Mouse (Mus musculus) hindbrain, embryonic 14.5 days (tissue): ENCODE measurements around the gene Gorasp2. TPM values are rescaled to one million over a fixed set of nuclear protein-coding genes. Genes with fewer than 3 reads are reported as not detected.

Source experiments
- ATAC-seq: fragments of 200-750 bp; cut with Nextera tagmentation; 2 replicates; pipeline ENCODE4 v1.8.0; 2017; ENCODE audit warnings: moderate number of reproducible peaks, mild to moderate bottlenecking, moderate TSS enrichment, moderate library complexity; ENCODE audit not compliant: low FRiP score
- DNase-seq: peaks from one replicate; pipeline ENCODE4 v3.0.0-alpha.2; 2015; ENCODE audit warnings: low spot score
- H3K27ac ChIP-seq: fragments of 300-500 bp; sonication (generic); 2 replicates; pipeline ENCODE4 v1.5.1; 2014; ENCODE audit warnings: mild to moderate bottlenecking, moderate library complexity
- H3K27me3 ChIP-seq: fragments of 300-500 bp; sonication (generic); 2 replicates; pipeline ENCODE4 v1.6.1; 2014; ENCODE audit warnings: mild to moderate bottlenecking, low read length, mixed read lengths; ENCODE audit not compliant: control insufficient read depth, insufficient read depth
- H3K36me3 ChIP-seq: fragments of 300-500 bp; sonication (generic); replicated peaks from 2 replicates; pipeline ENCODE4 v1.6.1; 2014; ENCODE audit not compliant: control insufficient read depth, insufficient read depth
- H3K4me1 ChIP-seq: fragments of 300-500 bp; sonication (generic); replicated peaks from 2 replicates; pipeline ENCODE4 v1.6.1; 2014; ENCODE audit warnings: antibody characterized with exemption, low read length, mixed read lengths; ENCODE audit not compliant: control insufficient read depth, insufficient read depth
- H3K4me2 ChIP-seq: fragments of 300-500 bp; sonication (generic); replicated peaks from 2 replicates; pipeline ENCODE4 v1.6.1; 2014; ENCODE audit warnings: mild to moderate bottlenecking, moderate library complexity
- H3K4me3 ChIP-seq: fragments of 300-500 bp; sonication (generic); replicated peaks from 2 replicates; pipeline ENCODE4 v1.5.1; 2014; ENCODE audit warnings: mild to moderate bottlenecking, low read length
- H3K9ac ChIP-seq: fragments of 300-500 bp; sonication (generic); 2 replicates; pipeline ENCODE4 v1.6.1; 2014
- H3K9me3 ChIP-seq: fragments of 300-500 bp; sonication (generic); 2 replicates; pipeline ENCODE4 v1.6.1; 2016; ENCODE audit warnings: low read length; ENCODE audit not compliant: control insufficient read depth
- WGBS: fragments of 180-500 bp; shearing (Covaris S2); extraction: QIAGEN DNeasy Blood & Tissue Kit; methylation state at CpG from one replicate; pipeline ENCODE4 v1.1.7; 2014; 5-methylcytosine and 5-hydroxymethylcytosine counted together
- polyA plus RNA-seq: library from polyadenylated mRNA; unstranded; fragments of >200 nt; fragmentation: Nextera tagmentation; extraction: Ambion mirVana; gene quantifications from 2 replicates; pipeline ENCODE4 v1.2.1, GENCODE M21; 2014

The Gorasp2 gene
- 137 and 146 TPM in 2 replicates for polyA plus RNA-seq

DNA sequence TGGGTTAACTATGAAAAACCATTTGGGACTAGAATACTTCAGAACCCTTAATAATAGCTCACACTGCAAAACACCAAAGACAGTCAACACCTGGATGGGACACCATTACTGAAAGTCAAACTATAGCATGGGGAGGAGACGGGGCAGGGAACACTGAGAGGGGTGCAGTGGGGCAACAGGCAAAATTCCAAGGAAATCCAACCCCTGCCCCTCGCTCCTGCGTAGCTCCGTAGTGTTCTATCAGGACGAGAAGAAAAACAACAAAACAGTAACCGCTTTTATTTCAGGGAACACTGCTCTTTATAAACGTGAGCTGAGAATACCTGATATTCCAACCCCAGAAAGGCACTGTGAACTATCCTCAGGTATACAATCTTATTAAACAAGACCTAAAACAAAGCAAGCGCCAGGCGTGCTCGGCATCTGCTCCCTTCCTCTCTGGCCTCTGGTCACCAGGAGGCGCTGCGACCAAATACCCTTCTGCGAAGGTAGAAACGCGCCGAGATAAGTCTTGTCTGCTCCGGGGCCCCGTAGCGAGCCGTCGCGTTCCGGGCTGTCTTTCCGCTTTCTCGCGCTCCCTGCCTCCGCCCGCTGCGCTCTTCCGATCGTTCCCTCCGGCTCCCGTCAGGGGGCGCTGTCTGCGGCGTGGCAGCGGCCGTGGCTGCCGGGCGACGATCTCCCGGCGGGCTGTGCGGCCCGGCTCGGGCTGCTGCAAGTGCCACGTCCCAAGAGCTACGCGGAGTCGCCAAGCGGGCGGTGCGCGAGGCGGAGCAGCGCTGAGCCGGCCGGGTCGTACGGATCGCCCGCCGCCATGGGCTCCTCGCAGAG lies at the start of gene Gorasp2:
Gorasp2 (plus strand) TSS at position 690 of the 828 bp plus-strand sequence.
- H3K4me2 ChIP-seq, result peak within 1 kb of the TSS; percentile 86
- peak within 1 kb of the TSS; percentile 96 for H3K9ac ChIP-seq

DNA sequence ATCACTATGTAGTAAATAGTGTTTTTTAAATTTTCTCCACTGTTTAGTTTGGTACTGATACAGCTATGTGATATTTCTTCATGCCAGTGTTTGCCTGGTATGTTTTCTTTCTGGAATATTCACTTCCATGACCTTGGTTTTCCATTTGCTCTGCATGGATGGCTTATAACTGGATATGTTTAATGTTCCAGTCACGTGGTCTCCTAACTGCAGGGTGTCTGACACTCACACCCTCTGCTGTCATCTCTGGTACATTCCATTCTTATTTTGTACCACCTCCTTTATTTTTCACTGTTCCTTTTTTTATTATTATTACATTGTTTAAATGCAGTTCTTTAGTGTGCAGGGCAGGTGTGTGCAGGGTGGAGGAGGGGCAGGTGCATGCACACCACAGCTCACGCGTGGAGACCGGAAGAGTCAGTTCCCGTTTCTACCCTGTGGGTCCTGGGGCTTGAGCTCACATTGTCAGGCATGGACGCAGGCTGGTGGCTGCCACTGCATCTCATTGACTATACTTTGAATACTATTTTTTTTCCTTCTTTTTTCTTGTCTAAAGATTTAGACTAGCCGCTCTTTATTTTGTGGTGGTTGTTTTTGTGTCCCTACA lies 46.5 kb upstream of the Gorasp2 start:
- Histone ChIP-seq H3K9me3 (0 out of 2 replicates have a peak, but pooled peaks cover 5% of the 10 kb centered on the region), H3K27me3 (no peaks in the 10 kb centered on the region), H3K4me1 (no peaks in the 10 kb centered on the region), H3K4me3 (no peak overlapping the region), H3K4me2 (no peak overlapping the region), H3K27ac (no peak overlapping the region), H3K9ac (no peak overlapping the region), H3K36me3 (no peaks in the 10 kb centered on the region)
- no peak for ATAC-seq
- no peak for DNase-seq
- WGBS, result 81% methylated on average over 7 of the region's 7 CpGs

More for the DNA sequence above, at the start of gene Gorasp2:
- DNase-seq (peak; percentile 99), ATAC-seq (peak; percentile 97)
- WGBS, result 2% methylated on average over 64 of the region's 64 CpGs
- no peaks in the 10 kb centered on the region for H3K9me3 ChIP-seq
- peak within 1 kb of the TSS; percentile 91 for H3K4me3 ChIP-seq
- no peaks in the 10 kb centered on the region for H3K36me3 ChIP-seq
- H3K27ac ChIP-seq, result peak within 1 kb of the TSS; percentile 88
- no peaks in the 10 kb centered on the region for H3K27me3 ChIP-seq
- H3K4me1 ChIP-seq, result peaks cover 19% of the 10 kb centered on the region

DNA sequence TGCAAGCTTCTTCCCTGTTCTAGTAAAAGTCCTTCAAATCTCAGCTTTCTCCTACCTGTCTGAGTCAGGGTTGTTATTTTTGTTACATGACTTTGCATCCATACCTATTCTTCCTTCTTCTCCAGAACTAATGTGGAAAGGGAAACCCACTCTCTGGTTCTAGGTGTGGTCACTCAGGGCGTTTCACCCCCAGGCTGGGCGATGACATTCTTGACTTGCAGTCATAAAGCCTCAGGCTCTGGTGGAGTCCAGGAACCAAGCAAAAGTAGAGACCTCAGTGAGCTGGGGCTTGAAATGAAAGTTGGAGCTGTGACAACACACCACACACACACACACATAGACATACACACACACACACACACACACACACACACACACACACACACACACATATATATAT lies 45.3 kb upstream of the Gorasp2 start:
- Histone ChIP-seq H3K9me3 (0 out of 2 replicates have a peak, but pooled peaks cover 5% of the 10 kb centered on the region), H3K9ac (no peak overlapping the region), H3K4me3 (no peak overlapping the region), H3K4me1 (no peaks in the 10 kb centered on the region), H3K27me3 (no peaks in the 10 kb centered on the region), H3K27ac (no peak overlapping the region), H3K36me3 (no peaks in the 10 kb centered on the region), H3K4me2 (no peak overlapping the region)
- whole genome bisulfite sequencing, result 75% methylated on average over 2 of the region's 2 CpGs
- no peak for ATAC-seq
- no peak for DNase-seq

DNA sequence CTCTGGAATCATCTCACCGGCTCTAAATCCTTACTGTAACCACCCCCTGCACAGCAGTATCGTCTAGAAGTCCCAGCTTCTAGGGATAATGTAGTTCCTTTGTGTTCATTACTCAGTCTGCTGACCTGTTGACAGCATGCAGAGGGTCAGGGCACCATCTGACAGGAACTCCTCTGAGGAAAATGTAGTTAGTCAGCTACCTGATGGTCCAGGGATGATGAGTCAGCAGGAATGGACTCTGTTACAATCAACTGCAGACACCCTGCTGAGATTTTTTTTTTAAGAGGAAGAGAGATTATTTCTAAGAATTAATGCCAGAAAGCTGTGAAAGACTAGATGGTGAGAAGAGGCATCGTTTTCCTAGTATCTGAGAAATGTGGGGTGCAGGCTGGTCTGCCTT lies 44.8 kb upstream of the Gorasp2 start:
- H3K9ac ChIP-seq, result no peak overlapping the region
- H3K4me2 ChIP-seq, result no peak overlapping the region
- no peaks in the 10 kb centered on the region for H3K36me3 ChIP-seq
- WGBS, result 61% methylated on average over 3 of the region's 3 CpGs
- H3K27me3 ChIP-seq, result no peaks in the 10 kb centered on the region
- H3K4me3 ChIP-seq, result no peak overlapping the region
- H3K9me3 ChIP-seq, result 0 out of 2 replicates have a peak, but pooled peaks cover 5% of the 10 kb centered on the region
- no peak for DNase-seq
- H3K4me1 ChIP-seq, result no peaks in the 10 kb centered on the region
- no peak overlapping the region for H3K27ac ChIP-seq
- ATAC-seq, result no peak

DNA sequence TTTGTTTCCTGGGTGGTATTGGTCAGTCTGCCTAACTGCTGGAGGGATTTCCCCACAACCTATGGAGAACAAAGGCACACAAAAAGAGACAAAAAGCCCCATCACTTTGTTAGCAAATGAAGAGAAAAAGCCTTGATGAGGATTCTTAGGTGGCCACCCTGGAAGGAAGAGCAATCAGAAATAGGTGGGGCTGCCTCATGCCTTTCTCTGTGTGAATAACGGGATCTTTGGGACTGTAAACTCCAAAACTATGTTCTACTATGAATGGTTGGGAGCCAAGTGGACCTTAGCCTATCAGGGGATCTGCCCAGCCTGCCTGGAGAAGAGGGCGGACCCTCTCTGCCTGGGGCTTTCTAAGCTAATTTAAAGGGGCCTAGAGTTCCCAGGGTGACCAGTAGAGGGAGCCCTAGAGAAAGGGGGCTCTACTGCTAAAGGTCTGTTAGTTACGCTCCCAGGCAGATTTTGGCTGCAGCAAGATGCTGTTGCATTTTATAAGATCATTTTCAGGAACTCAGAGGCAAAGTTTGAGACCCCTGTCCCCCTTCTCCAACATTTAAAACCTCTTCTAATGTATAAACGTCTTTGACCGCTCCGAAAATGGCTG lies 42.0 kb upstream of the Gorasp2 start:
- H3K9ac ChIP-seq, result no peak overlapping the region
- 84% methylated on average over 6 of the region's 6 CpGs for WGBS

DNA sequence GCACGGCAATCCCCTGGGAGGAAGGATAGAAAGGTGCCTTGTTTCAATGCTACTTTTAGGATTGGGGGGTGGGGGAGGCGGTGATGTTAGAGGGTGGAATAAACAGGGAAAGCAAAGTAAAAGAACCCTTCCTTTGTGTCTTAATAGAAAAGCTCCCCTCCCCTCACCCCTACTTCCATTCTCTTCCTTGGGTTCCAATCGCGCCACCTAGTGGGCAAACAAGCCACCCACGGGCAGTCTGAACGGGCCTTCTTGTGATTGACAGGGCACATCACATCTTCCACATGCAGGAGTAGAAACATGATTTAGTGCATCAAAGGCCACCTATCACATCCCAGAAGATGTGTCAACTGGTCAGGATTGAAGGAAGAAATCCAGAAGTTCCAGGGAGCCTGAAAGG lies 41.2 kb upstream of the Gorasp2 start:
- no peak overlapping the region for H3K9ac ChIP-seq

More for the DNA sequence above, 42.0 kb upstream of the Gorasp2 start:
- no peaks in the 10 kb centered on the region for H3K4me1 ChIP-seq
- H3K4me3 ChIP-seq, result no peak overlapping the region
- DNase-seq, result no peak
- no peaks in the 10 kb centered on the region for H3K27me3 ChIP-seq
- H3K4me2 ChIP-seq, result no peak overlapping the region
- H3K27ac ChIP-seq, result no peak overlapping the region
- no peaks in the 10 kb centered on the region for H3K36me3 ChIP-seq
- ATAC-seq, result no peak
- H3K9me3 ChIP-seq, result no peaks in the 10 kb centered on the region

DNA sequence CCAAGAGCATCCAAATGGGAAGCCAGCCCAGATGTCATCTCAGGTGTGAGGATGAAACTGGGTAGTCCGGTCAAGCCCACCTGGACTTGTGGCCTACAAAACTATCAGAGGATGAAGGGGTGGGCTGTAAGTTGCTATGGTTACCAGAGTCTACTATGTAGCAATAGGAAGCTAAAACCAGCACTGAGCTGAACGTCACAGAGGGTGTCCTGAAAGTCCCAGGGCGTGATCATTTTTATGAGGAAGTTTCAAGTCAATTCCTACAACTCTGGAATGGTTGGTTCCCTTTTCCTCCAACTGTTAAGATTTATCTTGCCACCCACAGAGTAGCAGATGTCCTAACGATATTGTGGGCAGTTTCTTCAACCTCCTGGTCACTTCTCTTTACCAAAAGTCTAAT lies 39.1 kb upstream of the Gorasp2 start:
- WGBS, result 68% methylated on average over 4 of the region's 4 CpGs
- H3K27me3 ChIP-seq, result no peaks in the 10 kb centered on the region
- no peak for ATAC-seq

More for the DNA sequence above, 41.2 kb upstream of the Gorasp2 start:
- no peaks in the 10 kb centered on the region for H3K36me3 ChIP-seq
- H3K4me1 ChIP-seq, result no peaks in the 10 kb centered on the region
- H3K27ac ChIP-seq, result no peak overlapping the region
- ATAC-seq (no peak), DNase-seq (peak; percentile 67)
- H3K4me3 ChIP-seq, result no peak overlapping the region
- H3K4me2 ChIP-seq, result no peak overlapping the region
- H3K9me3 ChIP-seq, result no peaks in the 10 kb centered on the region
- no peaks in the 10 kb centered on the region for H3K27me3 ChIP-seq
- WGBS, result 16% methylated on average over 6 of the region's 6 CpGs

DNA sequence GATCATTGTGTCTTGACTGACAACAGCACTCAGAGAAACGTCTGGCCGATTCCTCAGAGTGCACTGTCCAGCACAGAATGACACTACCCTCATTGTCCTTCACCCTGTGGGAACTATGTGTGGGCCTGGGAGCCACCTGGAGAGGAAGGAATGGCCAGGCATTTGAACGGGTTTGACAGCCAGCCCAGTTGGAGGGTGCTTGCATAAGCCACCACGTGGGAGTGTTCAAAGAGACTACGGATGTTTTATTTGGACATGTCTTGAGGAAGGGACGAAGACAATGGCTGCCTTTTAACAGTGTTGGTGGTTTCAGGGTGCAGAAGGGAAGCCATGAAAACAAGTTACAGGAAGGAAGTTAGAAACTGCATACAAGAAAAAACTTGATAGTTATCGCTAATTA lies 35.6 kb upstream of the Gorasp2 start:
- Histone ChIP-seq H3K4me2 (no peak overlapping the region), H3K4me3 (no peak overlapping the region), H3K27ac (no peak overlapping the region), H3K4me1 (peaks cover 9% of the 10 kb centered on the region; the same call in 1 of the 2 replicates), H3K9me3 (no peaks in the 10 kb centered on the region), H3K9ac (no peak overlapping the region), H3K36me3 (no peaks in the 10 kb centered on the region), H3K27me3 (no peaks in the 10 kb centered on the region)
- ATAC-seq (no peak), DNase-seq (no peak)
- WGBS, result 66% methylated on average over 7 of the region's 7 CpGs

More for the DNA sequence above, 39.1 kb upstream of the Gorasp2 start:
- Histone ChIP-seq H3K36me3 (no peaks in the 10 kb centered on the region), H3K4me1 (no peaks in the 10 kb centered on the region), H3K9me3 (no peaks in the 10 kb centered on the region), H3K4me3 (no peak overlapping the region), H3K27ac (no peak overlapping the region), H3K9ac (no peak overlapping the region), H3K4me2 (no peak overlapping the region)
- no peak for DNase-seq

DNA sequence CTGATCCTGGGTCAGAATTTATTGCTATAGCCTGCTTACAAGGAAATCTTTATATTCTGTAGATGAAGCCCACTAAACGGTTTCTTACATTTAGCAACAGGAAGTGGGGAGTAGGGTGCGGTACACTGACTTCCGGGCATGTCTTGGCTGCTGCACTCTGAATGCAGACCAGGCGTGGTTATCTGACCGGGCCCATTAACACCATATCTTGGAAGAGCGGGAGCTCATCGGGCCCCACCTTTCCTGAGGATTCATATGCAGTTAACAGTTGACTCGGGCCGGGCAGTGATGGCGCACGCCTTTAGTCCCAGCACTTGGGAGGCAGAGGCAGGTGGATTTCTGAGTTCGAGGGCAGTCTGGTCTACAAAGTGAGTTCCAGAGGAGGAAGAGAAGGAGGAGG lies 33.0 kb upstream of the Gorasp2 start:
- no peaks in the 10 kb centered on the region for H3K36me3 ChIP-seq
- no peak overlapping the region for H3K9ac ChIP-seq
- peaks cover 9% of the 10 kb centered on the region; the same call in 1 of the 2 replicates for H3K4me1 ChIP-seq
- no peak for ATAC-seq
- H3K27me3 ChIP-seq, result no peaks in the 10 kb centered on the region
- no peak overlapping the region for H3K4me2 ChIP-seq
- no peak overlapping the region for H3K4me3 ChIP-seq
- H3K27ac ChIP-seq, result no peak overlapping the region
- 95% methylated on average over 12 of the region's 12 CpGs for WGBS
- H3K9me3 ChIP-seq, result no peaks in the 10 kb centered on the region
- DNase-seq, result no peak
